Mouse (Mus musculus): ENCODE measurements around the gene Adpgk.

The Adpgk gene

GRCm38 (mm10) chr9:59290957-59291687, at the start of gene Adpgk:
TSS of gene Adpgk (plus strand) at chr9:59291558.
- DNase-seq (ENCODE audit: low spot score) = peak; percentile 98

- no peak for DNase-seq (ENCODE audit: low spot score)
These were observed 46.2 kb upstream of the Adpgk start for GRCm38 (mm10) chr9:59245181-59245580.

GRCm38 (mm10) chr9:59246456-59247029, 44.8 kb upstream of the Adpgk start:
- no peak for DNase-seq (ENCODE audit: low spot score)

GRCm38 (mm10) chr9:59249359-59249758, 42.0 kb upstream of the Adpgk start:
- no peak for DNase-seq (ENCODE audit: low spot score)

- DNase-seq (ENCODE audit: low spot score) = no peak
These were observed 41.1 kb upstream of the Adpgk start for GRCm38 (mm10) chr9:59250272-59250671.

- peak; percentile 41 for DNase-seq (ENCODE audit: low spot score)
These were observed 36.5 kb upstream of the Adpgk start for GRCm38 (mm10) chr9:59254716-59255421.

GRCm38 (mm10) chr9:59259806-59260454, 31.4 kb upstream of the Adpgk start:
- peak; percentile 52 for DNase-seq (ENCODE audit: low spot score)

GRCm38 (mm10) chr9:59266332-59266731, 25.0 kb upstream of the Adpgk start:
- DNase-seq (ENCODE audit: low spot score) = no peak

- peak; percentile 85 for DNase-seq (ENCODE audit: low spot score)
These were observed 21.6 kb upstream of the Adpgk start for GRCm38 (mm10) chr9:59269728-59270127.

- DNase-seq (ENCODE audit: low spot score) = no peak
These were observed 20.3 kb upstream of the Adpgk start for GRCm38 (mm10) chr9:59271081-59271480.

- peak; percentile 34 for DNase-seq (ENCODE audit: low spot score)
These were observed 19.6 kb upstream of the Adpgk start for GRCm38 (mm10) chr9:59271711-59272110.

GRCm38 (mm10) chr9:59273199-59273598, 18.2 kb upstream of the Adpgk start:
- no peak for DNase-seq (ENCODE audit: low spot score)

GRCm38 (mm10) chr9:59274846-59275455, 16.4 kb upstream of the Adpgk start:
- no peak for DNase-seq (ENCODE audit: low spot score)

GRCm38 (mm10) chr9:59278199-59278598, 13.2 kb upstream of the Adpgk start:
- DNase-seq (ENCODE audit: low spot score) = peak; percentile 30

- DNase-seq (ENCODE audit: low spot score) = peak; percentile 64
These were observed 12.7 kb upstream of the Adpgk start for GRCm38 (mm10) chr9:59278694-59279093.

- DNase-seq (ENCODE audit: low spot score) = no peak
These were observed 10.5 kb upstream of the Adpgk start for GRCm38 (mm10) chr9:59280888-59281287.

GRCm38 (mm10) chr9:59281871-59282682, 9.3 kb upstream of the Adpgk start:
- peak; percentile 69 for DNase-seq (ENCODE audit: low spot score)

GRCm38 (mm10) chr9:59282683-59282986, 8.7 kb upstream of the Adpgk start:
- DNase-seq (ENCODE audit: low spot score) = no peak

GRCm38 (mm10) chr9:59285614-59286013, 5.7 kb upstream of the Adpgk start:
- DNase-seq (ENCODE audit: low spot score) = no peak

- no peak for DNase-seq (ENCODE audit: low spot score)
These were observed 3.3 kb upstream of the Adpgk start for GRCm38 (mm10) chr9:59288058-59288457.

GRCm38 (mm10) chr9:59288685-59289410, 2.5 kb upstream of the Adpgk start:
- DNase-seq (ENCODE audit: low spot score) = peak; percentile 40

Measured in MN1 (cell line).